Mouse (Mus musculus) spleen, postnatal 36 days (tissue): ENCODE measurements around the gene Reep1.

Experiments
- DNase-seq, 2 experiments: peaks; one replicate each; pipeline ENCODE4 v3.0.0; 2022; ENCODE audit warnings: low spot score in 2 of 2, mixed read lengths in 1 of 2

Gene Reep1

GRCm38 (mm10) chr6:71737202-71737601 is 29.8 kb downstream of the Reep1 start:
- no peak for DNase-seq

- DNase-seq, result no peak
These were observed 31.2 kb downstream of the Reep1 start for GRCm38 (mm10) chr6:71738611-71739010.

GRCm38 (mm10) chr6:71740921-71741320 is 33.6 kb downstream of the Reep1 start:
- DNase-seq, result no peak

GRCm38 (mm10) chr6:71741998-71742636 is 34.8 kb downstream of the Reep1 start:
- DNase-seq, result no peak

- DNase-seq, result no peak
These were observed 37.6 kb downstream of the Reep1 start for GRCm38 (mm10) chr6:71744934-71745333.

GRCm38 (mm10) chr6:71745482-71746234 is 38.3 kb downstream of the Reep1 start:
- DNase-seq, result no peak

- no peak for DNase-seq
These were observed 38.9 kb downstream of the Reep1 start for GRCm38 (mm10) chr6:71746246-71746645.

GRCm38 (mm10) chr6:71746846-71747245 is 39.5 kb downstream of the Reep1 start:
- no peak for DNase-seq

- no peak for DNase-seq
These were observed 44.2 kb downstream of the Reep1 start for GRCm38 (mm10) chr6:71751602-71752001.

- DNase-seq, result no peak
These were observed 45.6 kb downstream of the Reep1 start for GRCm38 (mm10) chr6:71752791-71753464.

GRCm38 (mm10) chr6:71757039-71757894 is 49.9 kb downstream of the Reep1 start:
- peak; percentile 4 to 8 for DNase-seq

GRCm38 (mm10) chr6:71758780-71759179 is 51.4 kb downstream of the Reep1 start:
- DNase-seq, result no peak

- DNase-seq, result no peak
These were observed 52.7 kb downstream of the Reep1 start for GRCm38 (mm10) chr6:71760073-71760472.

- no peak for DNase-seq
These were observed 60.4 kb downstream of the Reep1 start for GRCm38 (mm10) chr6:71767761-71768160.

GRCm38 (mm10) chr6:71769901-71770690 is 62.7 kb downstream of the Reep1 start:
- no peak for DNase-seq

GRCm38 (mm10) chr6:71770856-71771255 is 63.5 kb downstream of the Reep1 start:
- DNase-seq, result no peak

- no peak for DNase-seq
These were observed 63.9 kb downstream of the Reep1 start for GRCm38 (mm10) chr6:71771282-71771681.

GRCm38 (mm10) chr6:71772156-71772555 is 64.8 kb downstream of the Reep1 start:
- DNase-seq, result no peak

GRCm38 (mm10) chr6:71772636-71773208 is 65.4 kb downstream of the Reep1 start:
- DNase-seq, result no peak

- DNase-seq, result no peak
These were observed 70.7 kb downstream of the Reep1 start for GRCm38 (mm10) chr6:71778016-71778415.

- no peak for DNase-seq
These were observed 72.5 kb downstream of the Reep1 start for GRCm38 (mm10) chr6:71779831-71780230.
